Mouse (Mus musculus): ENCODE measurements at regions not wholly inside any gene's neighbourhood (a gene's known extent, or its start where the extent isn't known, plus 50 kb on each side); places are given as distances from the start of the nearest gene placed in this dataset.

GRCm38 (mm10) chr9:31794911-31795310 lies 118.4 kb downstream of the Barx2 start:
- no peak for ATAC-seq (replicated peaks; ENCODE audit: low read depth, poor library complexity, severe bottlenecking)

DNA sequence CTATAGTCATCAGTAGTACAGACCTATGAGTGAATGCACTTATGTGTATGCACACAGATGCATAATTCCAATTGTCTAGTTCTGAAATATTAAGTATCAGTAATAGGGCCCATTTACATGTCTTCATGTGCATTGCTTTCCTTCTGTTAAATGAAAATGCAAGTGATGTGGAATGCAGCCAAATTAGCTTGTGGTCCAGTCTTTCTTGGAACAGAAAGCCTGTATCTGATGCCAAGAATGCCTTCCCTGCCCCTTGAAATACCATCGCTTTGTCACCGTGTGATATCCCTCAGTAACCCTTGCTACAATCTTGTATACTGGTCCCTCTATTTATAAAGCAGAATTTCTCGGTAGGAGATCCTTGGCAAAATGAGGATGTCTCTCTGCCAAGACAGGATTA lies 137.3 kb downstream of the Barx2 start:
- no peak for ATAC-seq (replicated peaks; ENCODE audit: low read depth, poor library complexity, severe bottlenecking)

- no peak for ATAC-seq (replicated peaks; ENCODE audit: low read depth, poor library complexity, severe bottlenecking)
Measured at GRCm38 (mm10) chr9:31765401-31765800, 147.9 kb downstream of the Barx2 start.

DNA sequence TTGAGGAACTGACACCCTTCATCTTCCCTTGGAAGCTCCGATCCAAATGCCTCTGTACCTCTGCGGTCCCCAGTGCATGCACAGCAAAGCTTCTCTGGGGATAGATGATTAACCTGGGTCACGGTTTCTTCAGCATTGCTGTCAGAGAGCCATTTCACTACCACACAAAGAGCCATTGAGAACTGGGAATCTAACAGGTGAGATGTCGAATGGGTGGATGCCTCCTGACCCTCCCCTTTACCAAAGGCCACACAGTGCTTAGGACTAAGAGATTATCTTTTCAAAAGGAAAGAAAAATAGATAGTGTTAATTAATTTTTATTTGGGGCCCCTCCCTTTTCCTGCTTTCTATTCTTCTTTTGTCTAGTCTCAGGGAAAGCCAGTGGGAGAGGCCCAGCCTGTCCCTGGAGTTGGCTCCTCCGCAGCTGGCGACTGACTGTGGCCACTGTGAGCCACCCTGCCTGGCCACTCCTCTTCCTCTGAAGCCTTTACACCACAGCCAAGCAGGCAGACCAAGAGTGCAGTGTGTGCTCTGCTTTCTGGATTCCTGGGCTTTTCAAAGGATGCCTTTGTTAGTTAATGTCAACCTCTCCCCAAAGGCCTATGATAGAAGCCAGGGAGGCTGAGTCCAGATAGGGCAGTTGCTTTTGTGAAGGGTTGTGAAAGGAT lies 155.2 kb downstream of the Barx2 start:
- no peak for ATAC-seq (replicated peaks; ENCODE audit: low read depth, poor library complexity, severe bottlenecking)

GRCm38 (mm10) chr9:31730443-31730842 lies 182.8 kb downstream of the Barx2 start:
- no peak for ATAC-seq (replicated peaks; ENCODE audit: low read depth, poor library complexity, severe bottlenecking)

- no peak for ATAC-seq (replicated peaks; ENCODE audit: low read depth, poor library complexity, severe bottlenecking)
Measured at GRCm38 (mm10) chr9:31719309-31719708, 194.0 kb downstream of the Barx2 start.

- no peak for ATAC-seq (replicated peaks; ENCODE audit: low read depth, poor library complexity, severe bottlenecking)
Measured at GRCm38 (mm10) chr9:31710022-31710421, 203.2 kb downstream of the Barx2 start.

GRCm38 (mm10) chr9:31706688-31707087 lies 206.6 kb downstream of the Barx2 start:
- no peak for ATAC-seq (replicated peaks; ENCODE audit: low read depth, poor library complexity, severe bottlenecking)

DNA sequence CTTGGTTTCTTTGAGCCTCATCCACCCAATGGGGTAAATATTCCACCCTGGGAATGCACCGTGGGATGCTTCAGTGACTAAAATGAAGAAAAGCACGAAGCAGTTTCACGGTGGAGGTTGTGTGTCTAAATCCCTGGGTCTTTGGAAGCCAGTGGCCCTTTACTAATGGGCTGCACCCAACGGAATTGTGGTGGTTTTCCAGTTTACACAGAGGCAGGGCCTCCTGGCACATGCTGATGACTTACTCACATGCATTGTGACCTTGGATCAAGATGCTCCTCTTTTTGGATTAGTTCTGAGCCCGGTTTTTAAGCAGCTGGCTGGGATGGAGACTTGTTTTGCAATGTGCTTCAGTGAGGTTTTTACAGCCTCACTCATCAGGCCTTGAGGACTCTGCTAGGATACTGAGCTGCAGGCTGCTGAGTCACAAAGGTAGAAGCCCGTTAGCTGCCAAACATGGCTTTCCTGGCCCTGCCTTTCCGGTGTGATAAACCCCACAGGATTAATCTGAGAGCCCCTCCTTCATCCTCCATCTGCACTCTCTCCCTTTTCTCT lies 222.3 kb downstream of the Barx2 start:
- no peak for ATAC-seq (replicated peaks; ENCODE audit: low read depth, poor library complexity, severe bottlenecking)

GRCm38 (mm10) chr9:31688398-31688705 lies 224.1 kb upstream of the Tmem45b start:
- no peak for ATAC-seq (replicated peaks; ENCODE audit: low read depth, poor library complexity, severe bottlenecking)

- ATAC-seq (replicated peaks; ENCODE audit: low read depth, poor library complexity, severe bottlenecking): no peak
Measured at GRCm38 (mm10) chr9:31687686-31688397, 223.6 kb upstream of the Tmem45b start.

DNA sequence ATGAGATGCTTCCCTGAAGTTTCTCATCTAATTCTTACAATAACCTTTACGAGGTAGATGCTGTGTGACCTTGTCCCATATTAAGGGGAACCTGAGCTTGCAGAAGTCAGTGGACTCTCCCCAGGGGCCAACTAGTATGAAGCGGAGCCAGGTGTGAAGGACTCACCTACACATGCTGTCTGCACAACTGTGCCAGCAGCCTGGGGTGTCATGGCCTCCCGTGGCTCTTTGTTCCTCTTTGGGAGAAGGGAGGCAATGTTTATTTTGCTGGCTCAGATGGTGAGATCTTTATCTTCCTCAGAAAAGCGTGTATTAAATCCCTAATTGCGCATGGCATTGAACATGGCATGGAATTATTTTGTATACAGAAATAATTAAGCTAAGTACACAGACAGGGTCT lies 222.2 kb upstream of the Tmem45b start:
- no peak for ATAC-seq (replicated peaks; ENCODE audit: low read depth, poor library complexity, severe bottlenecking)

DNA sequence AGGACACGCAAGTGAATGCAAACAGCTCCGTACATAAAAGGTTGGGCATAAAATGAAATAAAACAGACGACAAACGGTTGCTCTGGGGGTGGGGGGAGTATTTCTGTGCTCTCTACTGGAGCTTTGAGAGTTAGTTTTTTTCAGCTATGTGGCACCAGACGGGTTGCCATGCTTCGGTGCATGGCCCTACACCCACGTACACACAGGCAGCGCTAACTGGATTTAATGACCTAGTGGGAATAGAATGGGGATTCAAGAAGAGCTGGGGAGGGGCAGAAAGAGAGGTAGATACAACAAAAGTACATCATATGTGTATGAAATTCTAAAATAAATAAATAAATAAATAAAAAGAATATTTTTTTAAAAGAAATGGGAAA lies 220.5 kb upstream of the Tmem45b start:
- ATAC-seq (replicated peaks; ENCODE audit: low read depth, poor library complexity, severe bottlenecking): no peak

DNA sequence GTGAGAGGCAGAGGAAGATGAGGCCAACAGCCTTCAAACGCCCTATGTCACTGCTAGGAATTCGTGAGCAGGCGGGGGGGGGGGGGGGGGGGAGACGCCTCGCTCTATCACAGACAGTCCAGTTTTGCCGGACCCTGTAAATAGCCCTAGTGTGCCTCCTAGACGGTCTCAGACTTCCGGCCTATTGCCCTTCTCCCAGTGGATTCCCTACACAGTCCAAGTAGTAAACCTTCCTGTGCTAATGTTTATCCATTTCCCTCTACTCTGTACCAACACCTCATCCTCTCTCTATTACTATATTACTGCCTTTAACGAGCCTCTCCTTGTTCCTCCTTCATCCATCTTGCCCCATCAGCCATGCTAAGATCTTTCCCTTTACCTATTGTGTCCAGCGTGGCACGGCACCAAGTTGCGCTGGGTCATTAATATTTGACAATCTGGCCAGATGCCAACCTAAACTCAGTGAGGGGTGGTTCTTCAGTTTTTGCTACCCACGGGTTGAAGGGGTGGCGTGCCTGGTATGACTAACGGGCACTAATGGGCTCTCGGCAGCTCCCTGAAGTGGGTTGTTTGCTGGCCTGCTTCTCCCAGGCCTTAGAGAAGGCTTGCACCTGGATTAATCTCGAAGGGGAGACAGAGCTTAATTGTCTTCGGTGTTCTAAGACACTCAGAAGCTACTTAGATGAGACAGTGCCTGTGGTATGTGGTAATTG lies 220.0 kb upstream of the Tmem45b start:
- no peak for ATAC-seq (replicated peaks; ENCODE audit: low read depth, poor library complexity, severe bottlenecking)

GRCm38 (mm10) chr9:31683302-31684081 lies 219.2 kb upstream of the Tmem45b start:
- ATAC-seq (replicated peaks; ENCODE audit: low read depth, poor library complexity, severe bottlenecking): no peak

GRCm38 (mm10) chr9:31682893-31683292 lies 218.6 kb upstream of the Tmem45b start:
- no peak for ATAC-seq (replicated peaks; ENCODE audit: low read depth, poor library complexity, severe bottlenecking)

GRCm38 (mm10) chr9:31677150-31677549 lies 212.9 kb upstream of the Tmem45b start:
- no peak for ATAC-seq (replicated peaks; ENCODE audit: low read depth, poor library complexity, severe bottlenecking)

DNA sequence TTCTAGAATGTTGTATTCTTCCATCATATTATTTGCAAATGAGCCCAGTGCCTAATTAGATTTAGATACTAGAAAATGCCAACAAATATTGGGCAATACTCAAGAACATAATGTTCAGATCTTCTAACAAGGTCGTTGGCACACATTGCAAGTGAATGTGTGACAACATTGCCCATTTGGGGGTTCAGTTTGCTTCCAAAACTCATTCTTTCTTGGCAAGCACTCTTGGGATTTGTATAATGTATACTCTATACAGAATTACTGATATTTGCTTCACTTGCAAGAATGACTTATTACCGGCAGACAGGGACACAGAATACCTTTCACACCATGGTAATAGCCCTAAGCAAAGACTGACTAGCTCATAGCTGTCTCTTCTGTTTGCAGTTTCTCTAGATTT lies 194.8 kb upstream of the Tmem45b start:
- ATAC-seq (replicated peaks; ENCODE audit: low read depth, poor library complexity, severe bottlenecking): no peak

- ATAC-seq (replicated peaks; ENCODE audit: low read depth, poor library complexity, severe bottlenecking): no peak
Measured at GRCm38 (mm10) chr9:31657612-31658011, 193.3 kb upstream of the Tmem45b start.

DNA sequence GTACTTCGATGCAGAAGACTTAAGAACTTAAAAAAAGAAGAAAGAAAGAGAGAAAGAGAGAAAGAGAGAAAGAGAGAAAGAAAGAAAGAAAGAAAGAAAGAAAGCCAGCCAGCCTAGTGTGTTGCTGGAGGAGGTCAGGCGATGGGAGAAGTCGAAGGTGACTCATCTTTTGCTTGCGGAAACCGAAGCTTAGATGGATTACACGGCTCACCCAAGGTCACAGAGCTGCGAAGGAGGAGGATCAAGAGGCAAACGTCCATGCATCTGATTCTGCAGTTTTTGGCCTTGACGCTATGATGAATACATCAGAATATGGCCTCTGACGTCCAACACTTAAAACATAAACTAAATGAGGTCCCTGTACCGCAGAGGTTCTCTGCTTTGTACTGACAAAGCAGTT lies 192.4 kb upstream of the Tmem45b start:
- ATAC-seq (replicated peaks; ENCODE audit: low read depth, poor library complexity, severe bottlenecking): no peak

Measured in common myeloid progenitor, adult 5-6 weeks (primary cell).